Mouse (Mus musculus) cerebellum, adult 9-11 months (tissue): ENCODE results near the gene Cul5.

Source experiments
- DNase-seq: peaks from one replicate; pipeline ENCODE4 v3.0.0; 2022

Cul5 gene

GRCm38 (mm10) chr9:53607192-53607591, 62.6 kb downstream of the Cul5 start:
- no peak for DNase-seq

DNA sequence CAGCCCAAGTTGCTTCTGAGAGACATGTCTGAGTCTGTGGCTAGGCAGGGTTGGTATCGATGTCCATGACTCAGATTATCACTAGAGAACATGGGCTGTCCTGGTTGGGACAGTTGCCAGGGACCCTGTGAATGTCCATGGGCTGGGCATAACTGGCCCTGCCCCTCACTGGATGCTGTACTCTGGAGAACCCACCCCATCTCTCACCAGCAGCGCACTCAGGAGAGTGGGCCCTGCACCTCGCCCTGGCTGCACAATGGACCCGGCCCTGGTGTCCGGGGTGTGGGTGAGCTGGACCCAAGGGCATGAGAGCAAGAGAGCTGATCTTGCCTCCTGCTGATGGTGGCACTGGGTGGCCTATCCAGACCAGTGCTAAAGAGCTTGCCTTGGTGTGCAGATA, 64.9 kb downstream of the Cul5 start:
- DNase-seq: no peak

DNA sequence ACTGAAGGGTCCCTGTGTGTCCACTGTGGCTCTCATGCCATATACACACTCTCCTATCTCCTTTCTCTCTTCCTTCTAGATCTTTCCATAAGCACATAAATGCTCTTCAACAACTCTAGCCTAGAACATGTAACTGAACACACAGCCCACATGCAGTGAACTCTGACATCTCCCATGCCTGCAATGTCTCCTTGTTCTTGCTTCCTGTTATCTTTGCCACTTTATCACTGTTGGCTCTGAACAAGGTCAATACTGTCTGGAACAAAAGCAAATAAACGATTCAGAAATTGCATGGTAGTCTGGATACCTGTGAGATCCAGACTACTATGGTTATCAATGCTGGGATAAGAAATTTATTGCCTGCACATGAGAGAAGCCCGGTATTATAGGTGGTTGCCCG, 66.0 kb downstream of the Cul5 start:
- DNase-seq: no peak

DNA sequence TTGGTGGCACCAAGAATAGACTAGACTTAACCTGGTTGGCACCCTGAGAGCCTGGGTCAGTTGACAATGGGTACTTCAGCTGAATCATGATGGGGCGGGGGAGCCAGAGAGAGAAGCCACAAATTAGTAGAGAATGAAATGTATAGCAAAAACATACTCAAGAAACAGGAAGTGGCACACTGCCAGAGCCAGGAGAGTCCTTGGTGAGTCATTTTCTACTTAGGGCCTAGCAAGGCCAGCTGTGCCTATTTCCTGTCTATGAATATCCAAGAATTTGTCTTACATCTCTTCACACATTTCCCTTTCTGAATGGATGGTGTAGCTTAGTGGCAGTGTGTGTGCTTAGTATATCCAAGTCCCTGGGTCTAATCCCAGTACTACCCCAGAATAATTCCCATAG, 66.4 kb downstream of the Cul5 start:
- DNase-seq: no peak

- DNase-seq: no peak
Measured at GRCm38 (mm10) chr9:53601541-53601940, 68.3 kb downstream of the Cul5 start.

DNA sequence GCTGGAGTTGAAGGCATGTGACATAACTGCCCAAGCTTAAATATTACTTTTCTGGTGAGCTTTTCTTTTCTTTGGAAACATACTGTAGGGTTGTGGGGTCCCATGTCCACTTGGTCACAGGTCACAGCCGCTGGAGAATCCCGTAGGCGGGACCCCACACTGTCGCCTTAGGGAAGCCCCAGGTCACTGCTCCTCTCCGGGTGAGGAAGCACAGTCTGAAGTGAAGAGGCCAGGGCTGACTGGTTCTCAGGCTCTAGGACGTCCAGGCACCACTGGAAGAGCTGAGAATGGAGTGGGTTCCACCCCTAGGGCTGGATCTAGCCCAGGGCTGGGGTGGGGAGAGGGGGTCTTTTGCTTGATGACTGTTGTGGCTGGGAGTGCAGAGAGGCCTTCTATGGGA, 71.2 kb downstream of the Cul5 start:
- no peak for DNase-seq

GRCm38 (mm10) chr9:53596971-53597600, 72.7 kb downstream of the Cul5 start:
- no peak for DNase-seq

GRCm38 (mm10) chr9:53594764-53595163, 75.0 kb downstream of the Cul5 start:
- no peak for DNase-seq

GRCm38 (mm10) chr9:53581870-53582269, 87.9 kb downstream of the Cul5 start:
- DNase-seq: peak; percentile 69

DNA sequence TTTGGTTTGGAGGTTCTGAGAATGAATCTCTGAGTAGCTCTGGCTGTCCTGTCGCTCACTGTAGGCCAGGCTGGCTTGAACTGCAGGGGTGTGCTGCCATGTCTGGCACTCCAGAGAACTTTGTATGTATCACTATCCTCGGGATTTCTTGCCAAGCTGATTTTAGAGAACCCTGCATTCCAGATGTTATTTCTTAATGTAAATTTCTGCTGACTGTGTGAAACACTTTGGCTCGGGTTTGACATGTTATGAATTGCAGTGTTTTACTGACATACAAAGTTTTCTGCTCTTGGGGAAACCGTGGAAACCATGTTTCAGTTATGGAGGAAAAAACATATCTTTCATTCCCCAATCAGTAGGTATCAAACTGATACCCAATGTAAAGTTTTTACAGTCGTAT, 94.1 kb downstream of the Cul5 start:
- no peak for DNase-seq

GRCm38 (mm10) chr9:53572516-53573307, 97.1 kb downstream of the Cul5 start:
- no peak for DNase-seq

DNA sequence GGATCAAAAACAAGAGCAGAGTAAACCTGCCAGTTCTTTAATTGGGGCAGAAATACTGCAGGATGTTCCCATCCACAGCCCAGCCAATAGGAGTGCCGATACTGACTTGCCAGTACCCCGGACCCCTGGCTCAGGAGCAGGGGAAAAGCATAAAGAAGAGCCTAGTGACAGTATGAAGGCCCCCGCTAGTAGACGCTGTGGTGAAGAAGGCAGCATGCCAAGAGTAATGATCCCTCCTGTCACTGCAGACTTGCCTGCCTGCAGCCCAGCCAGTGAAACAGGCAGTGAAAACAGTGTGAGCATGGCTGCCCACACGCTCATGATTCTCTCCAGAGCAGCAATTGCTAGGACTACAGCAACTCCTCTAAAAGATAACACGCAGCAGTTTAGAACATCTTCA, 99.2 kb downstream of the Cul5 start:
- DNase-seq: peak; percentile 37
